Mouse (Mus musculus) mesoderm, embryonic 11.5 days (tissue): ENCODE data around the gene Cpt2.

Experiments
- DNase-seq: peaks from one replicate; pipeline ENCODE4 v3.0.0-alpha.2; 2012; ENCODE audit warnings: low read depth, low spot score

Gene Cpt2

DNA sequence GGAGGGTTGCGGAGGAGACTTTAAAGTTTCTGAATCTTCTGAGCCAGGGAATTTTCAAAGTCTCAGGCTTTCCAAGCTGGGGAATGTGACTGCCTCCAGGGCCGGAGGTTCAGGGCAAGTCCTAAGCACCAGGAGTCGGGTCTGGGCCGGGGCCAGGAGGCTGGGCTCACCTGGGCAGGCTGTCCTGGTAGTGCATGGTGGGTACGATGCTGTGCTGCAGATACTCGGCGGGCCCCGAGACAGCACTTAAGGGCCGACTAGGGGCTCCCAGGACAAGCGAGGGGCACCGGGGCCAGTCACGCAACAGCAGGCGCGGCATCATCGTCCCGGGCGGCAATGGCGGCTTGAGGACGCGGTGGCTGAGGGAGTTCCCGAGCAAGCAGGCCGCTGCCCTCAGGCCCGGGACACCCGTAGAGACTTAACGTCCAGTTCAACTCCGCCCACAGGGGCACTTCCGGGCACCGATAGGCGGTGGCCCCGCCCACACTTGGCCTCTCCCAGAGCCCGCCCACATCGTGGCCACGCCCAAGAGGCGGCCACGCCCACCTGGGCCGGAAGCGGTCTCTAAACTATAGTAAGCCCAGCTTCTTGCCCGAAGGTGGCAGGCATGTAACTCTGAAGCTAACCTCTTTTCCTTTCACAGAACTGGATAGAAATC is at the start of gene Cpt2:
Cpt2 (minus strand) TSS at position 466 of the 658 bp plus-strand sequence.
- DNase-seq: peak; percentile 95

DNA sequence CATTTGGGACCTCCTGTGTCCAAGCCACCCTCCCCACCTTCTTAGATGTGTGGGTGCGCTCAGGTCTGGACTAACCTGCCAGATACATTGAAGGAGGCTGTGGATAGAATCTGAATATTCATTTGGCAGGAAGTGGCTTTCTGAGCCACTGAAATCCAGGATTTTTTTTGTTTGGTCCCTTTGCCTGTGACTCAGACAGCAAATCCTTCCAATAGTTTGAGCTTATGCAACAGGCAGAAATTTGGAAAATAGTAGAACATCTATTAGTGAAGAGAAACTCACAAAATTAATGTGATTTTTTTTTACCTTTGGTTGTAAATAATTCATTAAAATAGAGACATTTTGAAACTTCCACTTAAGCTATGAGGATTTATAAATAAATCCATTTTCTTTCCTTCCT is 47.8 kb upstream of the Cpt2 start:
- no peak for DNase-seq

DNA sequence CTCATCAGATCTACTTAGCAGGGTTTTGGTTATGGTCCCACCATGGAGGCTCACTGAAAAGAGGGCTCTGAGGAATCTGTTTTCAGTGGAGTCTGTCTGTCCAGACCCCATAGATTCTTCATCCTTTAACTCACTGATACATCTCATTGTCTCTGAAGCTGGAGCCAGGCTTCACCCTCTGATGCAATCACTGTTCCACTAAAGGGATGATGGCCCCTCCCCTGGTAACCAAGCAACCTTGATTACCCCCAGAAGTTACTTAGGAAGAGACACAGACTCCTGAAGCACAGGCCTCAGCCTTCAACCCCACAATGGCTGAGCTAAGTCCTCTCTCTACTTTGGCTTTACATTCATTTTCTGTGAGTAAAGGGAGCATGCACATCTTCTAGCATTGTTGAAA is 46.4 kb upstream of the Cpt2 start:
- no peak for DNase-seq

DNA sequence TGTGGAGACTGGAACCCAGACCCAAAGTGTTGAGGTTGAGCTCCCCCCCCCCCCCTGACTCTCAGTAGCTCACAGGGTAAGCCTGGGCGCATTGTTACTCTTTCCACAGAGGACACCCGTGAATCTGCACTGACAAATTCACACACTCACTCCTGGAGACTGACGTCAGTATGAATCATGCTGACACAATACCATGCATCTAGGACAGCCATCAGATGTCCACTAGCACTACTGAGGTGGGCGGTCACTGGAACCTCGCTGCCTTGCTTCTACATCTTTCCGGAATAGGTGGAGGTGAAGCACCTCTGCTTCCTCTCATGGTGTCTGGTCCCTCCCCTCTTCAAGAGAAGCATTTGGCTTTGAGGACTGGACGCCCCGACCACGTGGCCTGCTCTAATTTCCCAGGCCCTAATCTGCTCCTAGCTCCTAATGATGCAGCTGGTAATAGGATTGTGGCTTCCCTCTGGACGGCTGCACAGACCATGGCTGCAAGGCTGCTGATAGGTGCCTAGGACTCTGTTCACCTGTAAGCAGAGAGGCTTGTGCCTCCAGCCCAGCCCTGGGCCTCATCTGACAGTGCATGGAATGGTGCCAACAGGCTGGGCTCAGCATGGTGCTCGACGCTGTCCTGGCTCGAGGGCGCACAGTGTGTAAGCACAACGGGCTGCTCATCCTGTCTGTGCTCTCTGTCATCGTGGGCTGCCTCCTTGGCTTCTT is 44.7 kb upstream of the Cpt2 start, which contains the start of gene Slc1a7:
Slc1a7 (plus strand) TSS at position 367 of the 717 bp plus-strand sequence.
- DNase-seq: no peak

DNA sequence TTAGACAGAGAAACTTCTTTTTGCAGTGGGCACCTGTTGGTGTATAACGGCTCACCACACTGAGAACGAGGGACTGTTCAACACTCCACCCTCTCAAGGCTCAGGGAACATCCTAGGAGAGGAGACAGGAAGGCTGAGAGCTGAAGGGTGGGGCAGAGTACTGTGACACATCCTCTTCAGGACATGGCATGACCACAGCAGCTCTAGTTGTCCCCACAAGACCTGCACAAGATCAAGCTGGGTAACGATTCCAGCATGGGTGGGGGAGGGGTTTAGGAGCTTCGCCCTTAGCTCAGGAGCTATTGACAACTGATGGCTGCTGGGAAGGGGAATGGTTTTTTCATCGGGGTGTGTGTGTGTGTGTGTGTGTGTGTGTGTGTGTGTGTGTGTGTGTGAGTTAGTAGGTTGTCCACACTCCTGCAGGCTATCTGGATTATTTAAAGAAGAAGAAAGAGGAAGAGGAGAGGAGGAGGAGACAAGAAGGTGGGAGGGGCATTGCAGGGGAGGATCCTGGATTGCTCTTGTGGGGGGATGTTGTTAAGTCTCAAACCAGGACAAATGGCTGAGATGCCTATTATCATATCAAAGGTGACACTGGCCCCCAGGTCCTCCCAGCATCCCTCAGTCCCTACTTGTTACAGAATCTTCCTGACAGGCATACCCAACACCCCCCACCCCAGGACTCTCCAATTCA is 43.2 kb upstream of the Cpt2 start:
- no peak for DNase-seq

DNA sequence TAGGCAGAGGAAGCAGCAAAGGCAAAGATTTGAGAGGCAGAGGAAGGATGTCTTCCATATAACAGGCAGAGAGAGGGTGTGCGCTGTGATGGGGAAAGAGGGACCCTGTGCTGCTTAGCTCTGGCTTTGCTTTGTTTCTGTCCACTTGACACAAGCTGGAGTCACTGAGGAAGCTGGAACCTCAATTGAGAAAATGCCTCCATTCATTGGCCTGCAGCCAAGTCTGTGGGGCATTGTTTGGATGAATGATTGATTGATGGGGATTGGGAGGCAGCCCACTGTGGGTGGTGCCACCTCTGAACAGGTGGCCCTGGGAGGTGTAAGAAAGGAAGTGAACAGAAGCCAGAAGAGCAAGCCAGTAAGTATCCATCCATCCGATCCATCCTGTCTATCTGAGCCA is 39.4 kb upstream of the Cpt2 start:
- DNase-seq: no peak

DNA sequence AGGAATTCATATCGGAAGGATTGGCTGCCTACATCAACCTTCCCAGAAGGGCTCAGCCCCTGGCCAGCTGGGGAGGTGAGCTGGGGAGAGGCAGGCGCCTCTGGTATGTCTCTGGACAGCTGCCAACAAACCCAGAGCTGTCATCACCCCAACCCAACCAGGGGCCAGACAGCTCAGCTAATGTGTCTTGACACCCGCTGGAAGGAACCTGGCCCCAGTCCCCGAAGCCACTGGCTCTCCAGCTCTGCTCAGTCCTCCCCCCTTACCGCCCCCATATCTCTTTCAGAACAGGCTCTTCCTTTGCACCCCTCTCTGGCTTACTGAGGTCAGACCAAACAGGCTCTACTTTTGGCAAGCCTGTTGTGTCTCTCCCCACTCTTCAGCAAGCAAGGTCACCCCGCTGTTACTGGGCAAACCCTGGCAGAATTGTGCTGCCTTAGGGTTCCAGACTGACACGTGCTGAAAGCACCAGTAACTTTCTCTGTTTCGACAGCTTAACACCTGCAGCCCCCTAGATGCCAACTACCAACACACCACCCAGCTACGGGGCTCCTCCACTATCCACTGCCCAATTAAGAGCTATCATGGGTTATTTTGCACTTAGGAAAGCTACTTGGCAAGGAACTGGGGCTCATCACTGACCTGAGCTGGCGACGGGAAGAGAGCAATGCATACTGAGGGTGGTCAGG is 38.8 kb upstream of the Cpt2 start:
- DNase-seq: peak; percentile 33

DNA sequence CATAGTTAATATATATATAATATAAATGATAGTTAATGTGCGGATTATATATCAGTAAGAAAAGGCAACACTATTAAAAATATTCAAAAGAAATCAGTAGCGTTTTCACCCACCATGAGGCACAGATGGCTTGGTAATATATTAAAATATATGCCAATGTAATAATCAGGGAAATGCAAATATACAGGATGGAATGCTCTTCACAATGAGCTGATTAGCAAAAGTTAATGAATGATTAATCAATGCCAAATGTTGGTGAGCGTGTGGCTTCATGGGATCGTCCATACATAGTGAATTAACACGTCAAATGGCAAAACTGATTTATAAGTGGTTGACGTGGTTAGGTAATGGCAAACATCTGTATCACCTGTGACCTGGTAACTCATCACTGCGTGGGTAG is 35.1 kb upstream of the Cpt2 start:
- no peak for DNase-seq

DNA sequence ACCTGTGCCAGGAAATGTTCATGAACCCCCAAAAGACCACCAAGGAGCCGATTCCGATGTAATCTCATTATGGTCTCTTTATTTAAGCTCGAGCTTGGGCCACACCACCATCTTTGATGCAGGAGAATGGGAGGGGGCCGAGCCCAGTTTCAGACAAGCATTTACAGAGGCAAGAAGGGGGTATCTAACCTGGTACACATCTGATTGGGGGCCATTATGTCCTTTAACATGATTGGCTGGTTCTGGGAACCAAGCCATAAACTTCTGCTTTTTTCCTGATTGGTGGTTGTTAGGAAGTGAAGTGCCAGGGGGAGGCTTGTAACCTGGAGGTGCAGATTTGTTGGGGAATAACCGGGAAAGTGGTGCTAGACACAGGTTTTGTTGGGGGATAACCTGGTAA is 32.3 kb upstream of the Cpt2 start:
- no peak for DNase-seq

DNA sequence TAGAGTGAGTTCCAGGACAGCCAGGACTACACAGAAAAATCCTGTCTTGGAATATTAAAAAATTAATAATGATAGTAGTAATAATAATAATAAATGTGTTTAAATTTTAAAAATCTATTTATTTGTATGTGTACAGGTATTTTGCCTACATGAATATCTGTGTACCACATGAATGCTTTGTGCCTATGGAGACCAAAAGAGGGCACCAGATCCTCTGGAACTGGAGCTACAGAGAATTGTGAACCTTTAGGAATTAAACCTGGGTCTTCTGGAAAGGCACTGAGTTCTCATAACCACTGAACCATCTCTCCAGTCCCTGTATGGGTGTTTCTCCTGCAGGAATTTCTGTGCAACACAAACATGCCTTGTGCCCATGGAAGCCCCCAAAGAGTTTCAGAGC is 29.4 kb upstream of the Cpt2 start:
- no peak for DNase-seq

DNA sequence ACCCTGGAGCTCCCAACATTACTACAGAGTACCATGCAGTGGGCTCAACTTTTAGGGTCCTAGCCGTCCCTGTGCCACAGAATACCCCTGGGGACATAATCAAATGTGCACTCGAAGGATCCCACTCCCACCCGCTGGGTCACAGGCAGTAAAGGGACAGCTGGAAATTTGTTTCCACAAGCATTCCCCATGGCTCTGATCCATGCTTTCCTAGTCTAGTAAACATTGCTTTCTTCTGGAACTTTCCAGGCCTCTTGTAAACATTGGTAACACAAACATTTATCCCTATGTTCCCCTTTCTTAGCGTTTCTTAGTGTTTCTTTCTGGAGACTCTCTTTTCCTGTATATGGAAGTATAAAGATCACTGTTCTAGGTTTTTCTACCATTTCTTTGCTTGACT is 26.5 kb upstream of the Cpt2 start:
- no peak for DNase-seq

DNA sequence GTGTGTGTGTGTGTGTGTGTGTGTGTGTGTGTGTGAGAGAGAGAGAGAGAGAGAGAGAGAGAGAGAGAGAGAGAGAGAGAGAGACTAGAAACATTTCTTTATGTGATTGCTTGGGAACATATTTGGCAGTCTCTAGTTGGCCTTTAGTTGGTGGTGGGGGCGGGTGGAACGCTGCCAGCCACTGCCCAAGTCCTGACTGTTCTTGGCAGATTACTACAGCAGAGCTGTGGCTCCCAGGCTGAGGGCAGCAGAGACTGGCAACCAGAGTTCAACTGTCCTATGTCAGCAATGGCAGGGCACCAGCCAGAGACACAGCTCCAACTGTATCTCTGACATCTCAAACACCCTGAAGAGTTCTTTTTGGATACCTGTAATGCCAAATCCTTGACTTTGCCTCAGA is 20.7 kb upstream of the Cpt2 start:
- DNase-seq: no peak

DNA sequence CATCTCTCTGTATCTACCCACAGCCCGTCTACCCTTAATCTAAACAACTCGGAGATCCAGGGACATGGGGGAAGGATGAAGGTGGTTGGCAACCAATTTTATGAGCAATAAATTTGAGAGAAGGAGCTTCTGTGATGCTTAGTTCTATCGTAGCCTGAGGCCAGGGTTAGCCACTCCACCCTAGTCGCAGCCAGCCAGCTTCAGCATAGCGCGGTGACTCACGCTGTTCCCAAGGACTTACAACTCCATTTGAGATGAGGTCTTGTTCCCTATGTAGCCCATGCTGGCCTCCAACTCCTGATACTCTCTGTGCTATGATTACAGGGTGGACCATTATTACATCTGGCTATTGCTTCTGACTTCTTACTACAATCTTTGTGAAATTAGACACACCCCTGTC is 19.3 kb upstream of the Cpt2 start:
- DNase-seq: no peak

DNA sequence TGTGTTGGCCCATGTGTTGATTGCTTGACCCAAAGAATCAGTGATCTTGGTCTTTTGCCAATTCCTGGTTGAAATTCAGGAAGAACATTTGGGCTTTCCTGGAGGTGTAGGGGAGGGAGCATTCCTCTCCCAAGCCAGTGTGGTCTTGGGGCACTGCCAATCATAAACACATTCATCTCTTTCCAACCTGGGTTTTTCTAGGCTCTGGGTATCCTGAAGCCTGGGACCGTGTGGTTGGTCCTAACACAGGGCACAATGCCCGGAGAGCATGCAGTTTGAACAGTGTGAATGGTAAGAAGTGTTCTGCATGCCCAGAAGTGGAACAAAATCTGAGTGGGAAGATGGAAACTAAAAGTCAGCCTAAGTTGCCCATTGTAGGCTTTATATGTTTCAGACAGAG is 14.7 kb upstream of the Cpt2 start:
- no peak for DNase-seq

DNA sequence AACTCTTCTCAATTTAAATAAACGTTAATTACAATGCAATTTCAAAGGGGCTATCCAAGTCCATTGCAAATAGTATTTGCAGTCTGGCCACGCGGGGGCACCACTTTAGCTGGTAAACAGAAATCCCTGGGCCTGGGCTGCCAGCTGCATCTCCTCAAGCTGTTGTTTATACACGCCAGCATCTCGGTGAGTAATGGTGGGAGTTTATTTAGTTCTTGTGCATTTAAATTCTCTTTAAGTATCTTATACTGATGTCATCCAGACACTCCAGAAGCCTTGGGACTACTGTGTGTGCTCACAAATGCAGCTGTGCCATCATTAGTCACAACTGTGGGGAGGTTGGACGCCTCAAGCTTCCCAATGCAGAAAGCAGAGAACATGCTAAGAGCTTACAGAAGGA is 13.9 kb upstream of the Cpt2 start:
- DNase-seq: peak; percentile 49

DNA sequence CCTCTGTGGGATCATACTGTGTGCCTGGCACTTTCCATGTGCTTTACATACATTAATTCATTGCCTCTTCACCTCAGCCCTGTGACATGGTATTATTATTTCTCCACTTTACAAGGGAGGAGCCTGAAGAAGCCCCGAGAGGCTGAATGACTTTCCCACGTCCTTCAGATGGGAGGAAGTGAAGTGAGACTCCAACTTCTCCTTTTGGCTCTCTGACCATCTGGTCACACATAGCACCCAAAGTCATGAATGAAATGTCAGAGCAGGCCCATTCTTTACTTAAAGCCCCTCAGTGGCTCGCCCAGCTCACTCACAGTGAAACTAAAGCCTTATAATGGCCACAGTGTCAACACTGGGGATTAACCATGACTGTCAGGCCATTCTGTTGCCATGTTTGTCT is 11.8 kb upstream of the Cpt2 start:
- DNase-seq: no peak

DNA sequence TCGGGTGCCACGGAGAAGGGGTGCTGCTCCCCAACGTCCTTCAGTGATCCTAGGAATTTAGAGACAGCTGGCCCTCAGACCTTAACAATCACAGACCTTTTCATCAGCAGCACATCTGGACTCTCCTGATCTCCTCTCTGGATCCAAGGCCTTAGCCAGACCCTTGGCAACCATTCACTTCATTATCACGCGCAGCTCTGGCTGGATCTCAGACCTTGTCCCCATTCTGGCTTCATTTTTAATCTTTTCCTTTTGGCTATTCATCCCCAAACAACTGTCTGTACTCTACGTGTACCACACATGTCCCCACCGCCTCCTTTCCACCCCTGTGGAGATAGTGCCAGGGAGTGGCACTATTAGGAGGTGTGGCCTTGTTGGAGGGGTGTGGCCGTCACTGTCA is 9.8 kb upstream of the Cpt2 start:
- DNase-seq: no peak

DNA sequence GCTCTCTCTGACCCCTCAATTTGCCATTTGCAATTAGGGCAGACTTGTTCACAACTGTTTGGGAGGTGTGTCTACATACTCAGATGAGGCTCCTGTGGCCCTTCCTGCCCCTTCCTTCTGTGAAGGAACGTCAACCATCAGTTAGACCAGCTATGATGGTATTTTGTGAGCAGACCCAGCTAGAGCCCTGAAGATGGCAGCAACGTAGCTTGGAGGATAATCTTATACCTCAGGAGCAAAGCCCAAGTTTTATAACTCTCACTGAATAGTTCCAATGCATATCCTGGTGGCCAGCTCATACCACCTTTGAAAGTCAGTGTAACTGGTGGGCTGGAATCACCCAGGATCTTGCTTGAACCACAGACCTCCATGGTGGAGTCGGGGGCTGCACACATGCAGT is 8.0 kb upstream of the Cpt2 start:
- DNase-seq: no peak

DNA sequence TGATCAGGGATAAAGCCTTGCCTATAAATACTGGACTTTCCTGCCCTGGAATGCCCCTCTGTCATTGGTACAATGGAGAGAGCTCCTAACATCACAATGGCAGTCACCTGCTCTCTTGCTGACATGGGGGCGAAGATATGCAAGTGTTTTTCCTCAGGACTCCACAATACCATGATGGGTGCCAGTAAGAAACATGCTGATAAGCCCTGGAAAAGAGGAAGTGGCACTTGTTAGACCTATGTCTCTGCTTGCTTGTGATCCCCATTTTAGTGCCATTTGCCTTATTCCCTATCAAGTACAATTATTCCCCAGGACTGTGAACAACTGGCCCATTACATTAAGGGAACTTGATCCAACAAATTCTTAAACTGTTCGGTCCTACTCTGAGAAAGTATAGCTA is 5.3 kb upstream of the Cpt2 start:
- no peak for DNase-seq

DNA sequence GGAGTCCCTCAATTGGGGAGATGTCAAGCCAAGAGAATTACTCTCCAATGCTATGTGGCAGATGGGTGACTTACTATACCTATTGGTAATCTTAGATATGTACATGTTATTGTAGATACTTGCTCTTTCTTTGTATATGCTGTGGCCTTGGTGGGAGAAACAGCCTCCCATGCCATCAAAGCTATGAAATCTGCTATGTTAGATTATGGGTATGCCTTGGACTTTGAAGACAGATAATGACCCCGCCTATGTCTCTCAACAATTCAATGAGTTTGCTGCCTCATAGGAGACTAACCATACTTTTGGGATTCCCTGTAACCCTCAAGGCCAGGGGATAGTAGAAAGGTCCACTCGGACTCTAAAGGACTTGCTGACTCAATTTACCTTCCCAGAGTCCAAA is 4.9 kb upstream of the Cpt2 start:
- no peak for DNase-seq

DNA sequence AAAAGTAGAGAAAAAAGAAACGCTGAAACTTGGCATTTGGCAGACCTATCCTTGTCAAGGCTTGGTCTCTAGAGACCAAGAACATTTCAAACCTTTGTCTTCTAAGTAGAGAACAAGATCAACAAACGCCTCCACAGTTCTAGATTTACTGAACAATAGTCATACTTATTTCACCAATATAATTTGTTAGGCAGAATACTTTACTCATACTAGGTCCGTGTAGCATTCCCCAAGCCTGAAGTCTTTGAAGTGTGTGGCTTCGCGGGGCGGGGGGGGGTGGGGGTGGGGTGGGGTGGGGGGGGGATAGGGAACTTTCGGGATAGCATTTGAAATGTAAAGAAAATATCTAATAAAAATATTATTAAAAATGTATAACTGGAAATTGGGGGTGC is 389 bp upstream of the Cpt2 start:
- no peak for DNase-seq

DNA sequence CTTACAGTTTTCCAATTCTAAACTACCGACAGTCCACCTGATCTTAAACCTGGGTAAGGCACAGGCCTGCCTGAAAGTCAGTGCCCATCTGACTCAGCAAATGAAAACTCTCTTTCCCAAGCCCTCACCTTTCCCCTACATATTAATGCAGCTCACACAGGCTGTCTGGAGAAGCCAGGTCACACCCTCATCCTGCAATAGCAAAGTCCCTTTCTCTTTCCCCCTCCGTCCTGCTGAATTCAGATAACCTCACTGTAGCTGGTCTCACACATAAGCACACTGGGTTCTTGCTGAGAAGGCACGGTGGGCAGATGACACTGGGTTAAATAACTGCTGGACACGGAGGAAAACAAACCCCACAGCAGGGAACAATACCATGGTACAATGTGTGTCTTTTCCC is 1.5 kb downstream of the Cpt2 start:
- DNase-seq: no peak
